Mouse (Mus musculus) left cerebral cortex, postnatal 14 days (tissue): ENCODE data around the gene Dnajb3. TPM values are rescaled to one million over a fixed set of nuclear protein-coding genes. Genes with fewer than 3 reads are reported as not detected.

Experiments
- DNase-seq, 2 experiments: peaks; one replicate each; pipeline ENCODE4 v3.0.0; 2021 to 2022; ENCODE audit warnings: low spot score in 2 of 2, mixed read lengths in 1 of 2
- intact Hi-C: fragments of 180-260 bp; cut with DNase I; formaldehyde crosslinking; loops from one replicate; pipeline ENCODE4 v1.15.1; 2025
- total RNA-seq, 2 experiments: library from RNA; stranded (reverse); gene quantifications; 2 replicates each; pipeline ENCODE4 v1.2.3; 2021

Gene Dnajb3
- total RNA-seq, 2 experiments from 2014 or later, result 2.7 to 3.7 TPM

- DNase-seq, result no peak
- intact Hi-C loops, result no loop called here
Measured at GRCm38 (mm10) chr1:88218591-88218990, 13.0 kb upstream of the Dnajb3 start.

- DNase-seq, result no peak
- intact Hi-C loops, result no loop called here
Measured at GRCm38 (mm10) chr1:88218051-88218450, 12.5 kb upstream of the Dnajb3 start.

GRCm38 (mm10) chr1:88217576-88217975, 12.0 kb upstream of the Dnajb3 start:
- intact Hi-C loops, result no loop called here
- DNase-seq, result no peak

GRCm38 (mm10) chr1:88217144-88217543, 11.6 kb upstream of the Dnajb3 start:
- intact Hi-C loops, result no loop called here
- DNase-seq, result no peak

GRCm38 (mm10) chr1:88216551-88216950, 11.0 kb upstream of the Dnajb3 start:
- no peak for DNase-seq
- intact Hi-C loops, result no loop called here

GRCm38 (mm10) chr1:88215466-88216380, 10.1 kb upstream of the Dnajb3 start:
- no peak for DNase-seq
- intact Hi-C loops, result no loop called here

GRCm38 (mm10) chr1:88214462-88214952, 8.9 kb upstream of the Dnajb3 start:
- DNase-seq, result no peak
- intact Hi-C loops, result no loop called here

- intact Hi-C loops, result no loop called here
- no peak for DNase-seq
Measured at GRCm38 (mm10) chr1:88213766-88214461, 8.3 kb upstream of the Dnajb3 start.

- DNase-seq, result no peak
- intact Hi-C loops, result no loop called here
Measured at GRCm38 (mm10) chr1:88213061-88213460, 7.5 kb upstream of the Dnajb3 start.

GRCm38 (mm10) chr1:88212341-88213045, 6.9 kb upstream of the Dnajb3 start:
- intact Hi-C loops, result no loop called here
- DNase-seq, result no peak

- intact Hi-C loops, result no loop called here
- no peak for DNase-seq
Measured at GRCm38 (mm10) chr1:88211812-88212211, 6.2 kb upstream of the Dnajb3 start, which contains the start of gene Ugt1a1. TSS of gene Ugt1a1 (plus strand) at chr1:88211959.

GRCm38 (mm10) chr1:88206843-88207479, 1.4 kb upstream of the Dnajb3 start:
- DNase-seq, result no peak
- intact Hi-C loops, result no loop called here

- no peak for DNase-seq
- intact Hi-C loops, result no loop called here
Measured at GRCm38 (mm10) chr1:88200456-88200855, 5.1 kb downstream of the Dnajb3 start, which contains the start of gene Ugt1a2. TSS of gene Ugt1a2 (plus strand) at chr1:88200601.

- intact Hi-C loops, result no loop called here
- no peak for DNase-seq
Measured at GRCm38 (mm10) chr1:88199996-88200395, 5.6 kb downstream of the Dnajb3 start.

GRCm38 (mm10) chr1:88197443-88197842, 8.1 kb downstream of the Dnajb3 start:
- no peak for DNase-seq
- intact Hi-C loops, result no loop called here

- intact Hi-C loops, result no loop called here
- DNase-seq, result no peak
Measured at GRCm38 (mm10) chr1:88195687-88196086, 9.9 kb downstream of the Dnajb3 start.

- DNase-seq, result no peak
- intact Hi-C loops, result no loop called here
Measured at GRCm38 (mm10) chr1:88192136-88192535, 13.4 kb downstream of the Dnajb3 start.

- intact Hi-C loops, result no loop called here
- DNase-seq, result no peak
Measured at GRCm38 (mm10) chr1:88186325-88186935, 19.2 kb downstream of the Dnajb3 start.

- intact Hi-C loops, result no loop called here
Measured at GRCm38 (mm10) chr1:88179657-88180056, 25.9 kb downstream of the Dnajb3 start.

More at GRCm38 (mm10) chr1:88179657-88180056, 25.9 kb downstream of the Dnajb3 start:
- DNase-seq, result no peak
